Mouse (Mus musculus) cerebral cortex, adult 2 months (tissue): Measurements from ENCODE around the gene Wwox.

Experiments used
- WGBS: fragments of 180-500 bp; shearing (Covaris S2); methylation state at CpG from one replicate; pipeline ENCODE4 v1.1.7; 2018; 5-methylcytosine and 5-hydroxymethylcytosine counted together

The Wwox gene

DNA sequence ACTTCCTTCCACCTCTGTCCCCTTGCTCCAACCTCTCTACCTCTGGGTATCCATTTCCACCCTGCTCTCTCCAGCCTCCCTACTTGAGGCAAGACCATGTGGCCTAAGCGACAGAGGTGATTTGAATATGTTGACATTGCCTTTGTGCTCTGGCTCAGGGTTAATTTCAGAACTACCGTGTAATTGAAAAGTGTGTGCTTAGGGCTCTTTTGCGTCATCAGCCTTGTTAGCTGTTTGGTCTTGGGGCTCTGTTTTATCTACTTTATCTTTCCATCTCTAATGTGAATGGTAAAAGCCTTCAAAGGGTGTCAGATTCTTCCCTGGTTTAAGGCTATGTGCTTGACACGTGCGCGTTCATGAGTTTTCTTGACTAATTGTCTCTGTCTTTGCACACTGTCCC, 226.1 kb downstream of the Wwox start:
- 95% methylated on average over 6 of the region's 6 CpGs for WGBS

DNA sequence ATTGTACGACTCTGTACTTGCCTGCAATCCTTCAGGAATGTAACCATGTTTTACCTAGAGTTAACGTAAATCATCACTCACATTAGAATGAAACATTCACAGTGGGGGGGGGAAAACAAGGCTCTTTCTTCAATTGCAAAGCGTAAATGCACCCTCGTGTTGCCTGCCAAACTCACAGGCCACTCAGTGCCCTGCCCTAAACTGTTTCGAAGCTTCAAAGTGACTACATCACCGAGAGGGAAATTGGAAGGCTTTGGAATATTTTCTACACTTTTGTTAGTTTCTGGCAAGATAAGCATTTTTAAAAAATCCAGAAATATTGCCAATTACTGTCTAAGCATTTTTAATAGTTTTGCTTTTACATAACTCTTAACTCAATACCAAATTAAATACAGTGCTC, 231.3 kb downstream of the Wwox start:
- 70% methylated on average over 6 of the region's 6 CpGs for WGBS

DNA sequence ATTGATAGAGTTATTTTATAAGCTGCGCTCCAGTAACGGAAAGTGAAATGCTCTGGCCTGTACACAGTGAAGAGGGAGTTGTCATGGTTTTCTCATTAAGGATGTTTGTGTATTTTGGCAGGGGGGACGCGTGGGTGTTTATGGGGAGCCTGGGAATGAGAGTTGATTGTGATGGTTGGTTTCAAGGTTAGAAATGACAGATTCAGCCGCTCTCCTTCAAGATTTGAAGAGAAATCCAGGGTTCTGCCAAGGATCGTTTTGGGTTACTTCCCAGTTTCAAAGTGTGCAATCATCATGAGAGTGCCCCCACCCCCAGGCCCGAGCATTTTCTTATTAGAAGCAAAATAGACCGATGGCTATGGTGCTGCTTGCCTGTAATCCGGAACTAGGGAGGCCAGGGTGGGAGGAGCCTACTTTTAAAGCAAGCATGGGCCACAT, 231.8 kb downstream of the Wwox start:
- WGBS, result 52% methylated on average over 9 of the region's 9 CpGs

- 95% methylated on average over 3 of the region's 3 CpGs for WGBS
Observed at GRCm38 (mm10) chr8:114673416-114673815, 234.0 kb downstream of the Wwox start.

DNA sequence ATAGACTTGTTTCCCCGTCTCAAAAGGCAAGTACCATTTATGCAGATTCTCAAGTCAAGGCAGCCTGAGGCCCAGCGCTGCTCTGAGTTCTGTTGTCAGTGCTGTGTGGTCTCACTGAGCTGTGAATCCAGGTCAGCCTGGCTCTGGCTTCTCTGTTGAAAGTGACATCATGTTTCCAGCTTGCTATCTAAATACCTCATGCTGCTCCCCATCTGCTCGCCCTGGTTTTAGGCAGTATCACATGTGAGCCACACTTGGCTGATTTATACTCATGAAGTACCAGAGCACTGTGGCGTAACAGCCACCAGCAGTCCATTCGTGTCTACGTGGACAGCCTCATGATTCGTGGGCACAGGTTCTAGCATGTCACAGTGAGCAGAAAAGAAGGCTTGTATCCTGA, 235.7 kb downstream of the Wwox start:
- WGBS, result 74% methylated on average over 7 of the region's 7 CpGs

GRCm38 (mm10) chr8:114676918-114677317, 237.5 kb downstream of the Wwox start:
- WGBS, result 94% methylated on average over 2 of the region's 2 CpGs

DNA sequence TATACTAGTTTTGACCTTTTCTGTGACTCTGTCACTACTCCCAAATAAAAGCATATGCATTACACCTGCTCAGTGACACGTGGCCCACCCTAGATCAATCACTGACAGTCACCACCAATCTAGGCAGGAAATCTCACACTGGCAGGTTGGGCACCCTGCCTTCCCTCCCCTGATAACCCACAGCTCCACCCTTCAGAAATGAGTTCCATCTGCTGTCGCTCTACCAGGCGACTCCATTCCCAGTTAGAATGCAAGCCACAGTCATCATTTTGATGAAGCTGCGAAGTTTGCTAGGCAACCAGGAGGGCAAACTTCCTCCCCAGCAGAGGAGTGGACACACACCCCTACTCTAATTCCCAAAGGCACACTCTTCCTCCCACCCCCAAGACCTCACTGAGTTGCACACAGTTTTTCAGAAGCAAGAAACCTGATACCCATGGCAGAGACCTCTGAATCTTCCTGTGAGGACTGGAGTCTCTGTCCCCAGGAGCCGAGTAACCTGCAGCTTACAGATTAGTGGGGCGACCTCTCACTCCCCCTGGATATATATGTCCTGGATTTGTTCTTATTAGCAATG, 238.2 kb downstream of the Wwox start:
- WGBS, result 84% methylated on average over 6 of the region's 6 CpGs

DNA sequence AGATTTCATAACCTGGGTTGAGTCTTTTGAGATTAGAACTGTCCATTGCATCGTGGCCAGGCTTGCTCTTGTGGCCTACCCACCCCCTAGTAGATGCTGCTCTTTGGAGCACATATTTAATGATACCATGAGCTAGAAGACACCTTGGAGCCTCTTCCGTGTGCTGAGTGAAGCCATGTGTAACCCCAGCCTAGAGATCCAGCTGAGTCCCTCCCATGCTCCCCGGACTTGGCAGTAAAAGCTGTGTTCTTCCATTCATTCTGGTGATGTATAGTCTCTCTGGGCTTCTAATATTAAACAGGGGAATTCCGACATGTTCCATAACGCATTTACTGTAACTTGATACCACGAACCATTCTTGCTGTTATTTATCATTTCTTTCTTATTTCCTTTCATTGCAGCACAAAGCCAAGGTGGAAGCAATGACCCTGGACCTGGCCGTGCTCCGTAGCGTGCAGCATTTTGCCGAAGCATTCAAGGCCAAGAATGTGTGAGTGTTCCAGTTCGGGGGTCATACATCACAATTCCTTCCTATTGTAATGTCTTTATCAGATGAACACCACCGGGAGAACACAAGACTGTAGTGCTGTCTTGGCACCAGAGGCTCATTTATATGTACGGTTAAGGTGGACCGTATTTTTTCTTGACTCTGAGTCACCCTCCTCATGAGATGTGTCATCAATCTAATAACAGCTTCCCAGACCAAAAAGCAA, 240.1 kb downstream of the Wwox start:
- WGBS, result 93% methylated on average over 14 of the region's 14 CpGs

DNA sequence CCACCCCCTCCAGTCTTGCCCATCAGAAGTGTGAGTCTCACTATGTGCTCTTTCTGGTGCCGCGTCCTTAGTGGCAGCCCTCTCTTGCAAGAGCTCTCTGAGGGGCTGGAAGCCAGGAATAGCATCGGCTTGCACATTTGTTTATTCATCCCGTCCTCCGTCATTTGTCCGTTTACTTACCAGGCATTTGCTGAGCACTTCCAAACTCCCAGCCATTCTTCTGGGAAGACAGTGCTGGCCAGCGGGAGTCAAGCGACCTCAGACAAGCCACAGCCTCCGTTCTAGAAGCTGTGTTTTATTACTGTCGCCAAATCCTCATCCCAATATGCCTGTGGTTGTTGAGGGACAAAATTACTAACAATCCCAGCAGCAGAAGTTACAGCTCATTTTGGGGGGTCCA, 241.7 kb downstream of the Wwox start:
- WGBS, result 77% methylated on average over 10 of the region's 10 CpGs

GRCm38 (mm10) chr8:114682166-114682565, 242.7 kb downstream of the Wwox start:
- WGBS, result 67% methylated on average over 10 of the region's 10 CpGs

- WGBS, result 51% methylated on average over 11 of the region's 11 CpGs
Observed at GRCm38 (mm10) chr8:114684046-114684702, 244.7 kb downstream of the Wwox start.

DNA sequence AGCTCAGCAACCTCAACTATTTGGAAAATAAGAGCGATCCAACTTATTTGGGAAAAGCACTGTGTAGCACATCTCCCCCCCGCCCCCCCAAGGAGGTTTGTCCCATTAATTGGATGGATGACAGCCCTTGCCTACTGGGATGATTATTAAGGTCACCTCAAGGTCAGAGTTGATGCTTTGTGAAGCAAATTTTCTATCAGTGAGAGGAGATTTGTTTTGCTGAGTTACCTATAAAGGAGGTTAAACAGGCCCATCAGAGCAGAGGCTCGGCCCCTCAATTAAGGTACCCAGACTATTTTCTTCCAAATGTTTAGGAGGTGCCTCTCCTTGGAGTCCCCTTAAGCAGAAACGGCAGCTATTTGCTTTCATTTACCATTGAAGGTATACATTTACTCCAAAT, 247.0 kb downstream of the Wwox start:
- 94% methylated on average over 4 of the region's 4 CpGs for WGBS

DNA sequence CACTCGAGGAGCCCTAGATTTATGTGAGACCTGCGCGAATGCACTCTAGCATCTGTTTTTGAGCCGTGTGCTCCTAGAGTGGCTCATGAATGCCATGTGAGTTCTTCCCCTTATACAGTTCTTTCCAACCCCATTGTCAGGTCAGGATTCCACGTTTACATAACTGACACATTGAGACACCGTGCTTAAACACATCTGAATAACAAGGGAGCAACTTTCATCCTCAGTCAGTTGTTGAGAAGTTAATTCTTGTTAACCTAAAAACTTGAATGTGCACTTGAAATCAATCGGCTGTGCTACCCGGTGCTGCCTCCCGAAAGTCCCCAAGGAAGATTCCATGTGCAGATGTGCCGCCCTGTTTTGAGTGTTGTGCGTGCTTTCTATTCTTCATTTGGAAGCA, 249.3 kb downstream of the Wwox start:
- WGBS, result 94% methylated on average over 11 of the region's 11 CpGs

GRCm38 (mm10) chr8:114694566-114695198, 255.2 kb downstream of the Wwox start:
- WGBS, result 49% methylated on average over 4 of the region's 4 CpGs

GRCm38 (mm10) chr8:114703517-114703916, 264.1 kb downstream of the Wwox start:
- WGBS, result 40% methylated on average over 5 of the region's 5 CpGs

DNA sequence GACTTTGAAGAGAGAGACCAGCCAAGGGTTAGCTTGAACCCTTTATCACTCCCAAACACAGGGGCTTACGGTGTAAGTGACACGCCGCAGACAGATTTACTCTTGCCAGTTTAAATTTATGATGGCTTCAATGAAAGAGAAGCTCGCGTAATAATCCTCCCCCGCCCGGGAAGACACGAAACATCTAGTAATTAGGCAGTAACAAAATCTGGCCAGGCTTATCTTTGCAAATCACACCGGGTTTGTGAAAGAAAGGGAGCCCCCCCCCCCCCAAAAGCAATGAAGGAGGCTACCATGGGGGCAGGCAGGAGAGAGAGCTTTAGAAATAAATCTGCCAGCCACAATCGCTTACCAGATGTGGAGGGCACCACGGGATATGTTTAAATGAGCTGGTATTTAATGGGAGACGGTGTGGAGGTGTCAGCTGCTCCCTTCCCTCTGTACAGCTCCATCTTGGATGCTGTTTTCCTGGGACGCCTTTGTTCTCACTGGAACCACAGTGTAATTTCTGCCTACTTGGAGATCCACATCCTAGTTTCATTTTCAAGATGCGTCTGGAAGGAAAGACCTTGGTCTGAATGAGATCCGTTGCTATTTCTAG, 268.2 kb downstream of the Wwox start:
- WGBS, result 65% methylated on average over 15 of the region's 15 CpGs

DNA sequence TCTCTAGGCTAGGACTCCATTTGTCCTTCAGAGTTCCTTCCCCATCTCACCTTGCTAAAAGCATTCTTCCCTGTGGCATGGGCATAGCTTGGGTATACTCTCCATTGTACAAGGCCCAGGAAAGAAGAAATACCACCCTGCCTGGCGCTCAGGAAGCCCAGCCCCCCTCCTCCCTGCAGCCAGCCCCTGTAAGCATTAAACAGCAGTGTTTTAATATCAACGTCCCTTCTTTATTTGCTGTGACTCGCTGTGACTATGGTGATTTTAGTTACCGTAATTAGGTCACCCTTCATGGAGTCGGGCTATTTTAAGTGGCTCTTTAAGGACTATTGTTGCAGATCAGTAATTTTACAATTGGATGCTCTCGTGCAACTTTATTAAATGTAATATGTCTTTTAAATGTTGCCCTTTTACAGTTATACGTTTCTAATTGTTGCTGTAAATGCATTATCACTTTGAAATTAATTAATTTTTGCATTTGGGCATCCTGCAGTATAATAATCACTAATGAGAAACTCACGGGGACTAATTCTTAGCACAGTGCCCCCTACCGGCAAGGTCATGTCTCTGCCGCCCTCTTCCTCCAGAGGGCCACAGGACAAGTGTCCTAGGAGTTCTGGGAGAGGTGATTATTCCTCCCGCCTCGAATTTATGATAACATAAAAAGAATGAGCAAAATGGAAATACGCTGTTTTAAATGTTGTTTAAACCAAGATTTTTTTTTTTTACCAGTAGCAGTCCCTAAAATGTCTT, 276.0 kb downstream of the Wwox start:
- 62% methylated on average over 13 of the region's 13 CpGs for WGBS

GRCm38 (mm10) chr8:114716546-114717255, 277.2 kb downstream of the Wwox start:
- WGBS, result 88% methylated on average over 14 of the region's 14 CpGs

DNA sequence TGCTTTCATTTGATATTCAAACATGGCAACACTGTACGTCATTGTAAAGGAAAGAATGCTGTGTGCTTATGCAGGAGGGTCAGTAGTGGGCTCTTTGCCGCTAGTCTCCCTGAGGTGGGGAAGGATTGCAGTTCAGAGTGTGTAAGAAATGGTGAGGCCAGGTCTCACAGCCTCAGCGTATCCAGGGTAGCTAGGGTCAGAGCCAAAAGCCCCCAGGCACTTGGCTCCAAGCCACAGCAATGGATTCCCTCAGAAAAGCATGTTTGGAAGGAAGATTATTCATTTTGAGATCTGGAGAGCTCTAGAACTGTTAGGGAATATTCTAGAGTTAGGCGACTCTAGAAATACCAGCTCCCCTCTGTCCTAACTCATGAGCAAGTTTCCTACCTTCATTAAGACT, 279.4 kb downstream of the Wwox start:
- WGBS, result 87% methylated on average over 4 of the region's 4 CpGs

DNA sequence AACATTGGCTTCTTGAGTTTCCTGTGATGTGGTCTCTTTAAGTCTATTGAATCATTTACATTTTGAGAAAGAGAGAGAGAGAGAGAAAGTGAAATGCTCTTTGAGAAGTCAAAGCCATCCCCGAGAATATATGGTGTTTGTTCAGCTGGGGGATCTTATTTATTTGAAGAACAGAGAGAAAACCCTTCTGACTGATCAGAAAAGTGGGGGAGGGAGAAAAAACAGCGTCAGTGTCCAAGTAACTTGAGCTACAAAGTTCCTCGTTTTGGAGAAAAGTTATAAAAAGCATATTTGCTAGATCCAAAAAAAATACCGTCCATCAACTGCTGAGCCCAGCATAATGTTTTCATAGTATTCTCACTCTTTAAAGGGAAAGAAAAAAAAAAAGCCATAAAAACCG, 283.2 kb downstream of the Wwox start:
- WGBS, result 60% methylated on average over 5 of the region's 5 CpGs
